Mouse (Mus musculus) forebrain, embryonic 15.5 days (tissue): ENCODE data around the gene Rpl13a. TPM values are rescaled to one million over a fixed set of nuclear protein-coding genes. Genes with fewer than 3 reads are reported as not detected.
"Not testable (repeated sequence)": the region's sequence is repeated elsewhere in the genome, so short reads cannot be mapped to it uniquely, and the experiment has no call there.

ENCODE experiments used
- ATAC-seq: fragments of 200-750 bp; cut with Nextera tagmentation; replicated peaks from 2 replicates; pipeline ENCODE4 v1.8.0; 2017; ENCODE audit warnings: mild to moderate bottlenecking, moderate TSS enrichment, moderate library complexity
- H3K27ac ChIP-seq: fragments of 300-500 bp; sonication (generic); replicated peaks from 2 replicates; pipeline ENCODE4 v1.5.1; 2015; ENCODE audit warnings: mild to moderate bottlenecking, inconsistent platforms
- H3K27me3 ChIP-seq: fragments of 300-500 bp; sonication (generic); 2 replicates; pipeline ENCODE4 v1.6.1; 2015; ENCODE audit warnings: inconsistent platforms
- H3K36me3 ChIP-seq: fragments of 300-500 bp; sonication (generic); 2 replicates; pipeline ENCODE4 v1.6.1; 2015; ENCODE audit warnings: mild to moderate bottlenecking, inconsistent platforms
- H3K4me1 ChIP-seq: fragments of 300-500 bp; sonication (generic); 2 replicates; pipeline ENCODE4 v1.6.1; 2015; ENCODE audit warnings: inconsistent platforms
- H3K4me2 ChIP-seq: fragments of 300-500 bp; sonication (generic); replicated peaks from 2 replicates; pipeline ENCODE4 v1.6.1; 2015; ENCODE audit warnings: mild to moderate bottlenecking, inconsistent platforms
- H3K4me3 ChIP-seq: fragments of 300-500 bp; sonication (generic); 2 replicates; pipeline ENCODE4 v1.5.1; 2015; ENCODE audit warnings: mild to moderate bottlenecking, inconsistent platforms
- H3K9ac ChIP-seq: fragments of 300-500 bp; sonication (generic); replicated peaks from 2 replicates; pipeline ENCODE4 v1.6.1; 2015; ENCODE audit warnings: mild to moderate bottlenecking, inconsistent platforms
- H3K9me3 ChIP-seq: fragments of 300-500 bp; sonication (generic); 2 replicates; pipeline ENCODE4 v1.6.1; 2016; ENCODE audit warnings: inconsistent platforms
- WGBS: fragments of 180-500 bp; shearing (Covaris S2); methylation state at CpG from one replicate; pipeline ENCODE4 v1.1.7; 2015; ENCODE audit warnings: mixed read lengths; 5-methylcytosine and 5-hydroxymethylcytosine counted together
- polyA plus RNA-seq: library from polyadenylated mRNA; unstranded; fragments of >200 nt; fragmentation: Nextera tagmentation; extraction: Ambion mirVana; gene quantifications from 2 replicates; pipeline ENCODE4 v1.2.1, GENCODE M21; 2015

The Rpl13a gene
- polyA plus RNA-seq, 1 experiment from 2014 or later: 890 TPM

DNA sequence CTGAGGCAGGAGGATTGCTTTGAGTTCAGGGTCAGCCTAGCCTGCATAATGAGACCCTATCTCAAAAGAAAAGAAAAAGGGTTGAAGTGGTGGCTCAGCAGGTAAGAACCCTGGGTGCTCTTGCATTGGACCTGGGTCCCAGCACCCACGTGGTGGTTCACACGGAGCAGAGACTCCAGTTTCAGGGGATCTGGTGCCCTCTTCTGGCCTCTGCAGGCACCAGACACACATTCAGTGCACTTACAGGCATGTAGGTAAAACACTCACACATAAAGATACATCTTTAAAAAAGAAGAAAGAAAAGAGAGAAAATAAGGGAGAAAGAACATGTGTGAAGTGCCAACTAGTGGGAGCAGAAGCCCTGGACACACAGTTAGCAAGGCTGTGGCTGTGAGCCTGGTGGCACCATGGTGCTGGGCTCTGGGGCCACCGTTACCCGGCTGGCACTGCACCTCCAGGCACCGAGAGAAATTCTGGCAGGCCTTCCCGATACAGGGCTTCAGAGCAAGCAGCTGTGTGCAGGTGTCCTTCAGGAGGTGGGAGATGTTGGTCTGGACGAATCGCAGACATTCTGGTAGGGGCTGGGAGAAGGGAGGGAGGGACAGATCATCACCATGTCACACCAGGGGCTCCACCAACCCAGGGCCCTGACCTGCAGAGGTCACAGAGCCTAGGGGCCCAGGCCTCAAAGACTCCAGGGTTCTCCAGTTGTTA is 5.0 kb upstream of the Rpl13a start:
- Histone ChIP-seq H3K9me3 (no peaks in the 10 kb centered on the region), H3K27me3 (no peaks in the 10 kb centered on the region; the same call in 1 of the 2 replicates), H3K4me3 (no peak overlapping the region), H3K4me1 (peaks cover 19% of the 10 kb centered on the region), H3K27ac (no peak overlapping the region), H3K4me2 (no peak overlapping the region), H3K9ac (no peak overlapping the region), H3K36me3 (no peaks in the 10 kb centered on the region)
- 74% methylated on average over 8 of the region's 8 CpGs for WGBS
- no peak for ATAC-seq

GRCm38 (mm10) chr7:45131850-45132249 is 3.3 kb upstream of the Rpl13a start:
- Histone ChIP-seq H3K27ac (no peak overlapping the region), H3K9me3 (no peaks in the 10 kb centered on the region), H3K4me2 (no peak overlapping the region), H3K4me3 (no peak overlapping the region), H3K4me1 (peaks cover 29% of the 10 kb centered on the region), H3K27me3 (no peaks in the 10 kb centered on the region; the same call in 1 of the 2 replicates), H3K9ac (no peak overlapping the region), H3K36me3 (peaks cover 5% of the 10 kb centered on the region)
- 80% methylated on average over 11 of the region's 11 CpGs for WGBS
- no peak for ATAC-seq

- Histone ChIP-seq H3K4me3 (peak overlapping the region; percentile 78), H3K27ac (peak overlapping the region; percentile 96), H3K36me3 (peaks cover 24% of the 10 kb centered on the region), H3K27me3 (no peaks in the 10 kb centered on the region), H3K9ac (peak overlapping the region; percentile 71), H3K4me2 (peak overlapping the region; percentile 62), H3K9me3 (no peaks in the 10 kb centered on the region), H3K4me1 (peaks cover 35% of the 10 kb centered on the region)
- WGBS: 60% methylated on average over 15 of the region's 15 CpGs
- ATAC-seq: no peak
Observed at GRCm38 (mm10) chr7:45129776-45130512, 1.4 kb upstream of the Rpl13a start.

- under 1% methylated on average over 17 of the region's 17 CpGs for WGBS
- peaks cover 24% of the 10 kb centered on the region for H3K36me3 ChIP-seq
- ATAC-seq: no peak
- no peaks in the 10 kb centered on the region for H3K27me3 ChIP-seq
- peak overlapping the region; percentile 96 for H3K27ac ChIP-seq
- H3K9me3 ChIP-seq: no peaks in the 10 kb centered on the region
- H3K4me2 ChIP-seq: peak overlapping the region; percentile 62
- H3K4me1 ChIP-seq: peaks cover 40% of the 10 kb centered on the region
- peak overlapping the region; percentile 78 for H3K4me3 ChIP-seq
- peak overlapping the region; percentile 71 for H3K9ac ChIP-seq
Observed at GRCm38 (mm10) chr7:45129318-45129717, 757 bp upstream of the Rpl13a start.

DNA sequence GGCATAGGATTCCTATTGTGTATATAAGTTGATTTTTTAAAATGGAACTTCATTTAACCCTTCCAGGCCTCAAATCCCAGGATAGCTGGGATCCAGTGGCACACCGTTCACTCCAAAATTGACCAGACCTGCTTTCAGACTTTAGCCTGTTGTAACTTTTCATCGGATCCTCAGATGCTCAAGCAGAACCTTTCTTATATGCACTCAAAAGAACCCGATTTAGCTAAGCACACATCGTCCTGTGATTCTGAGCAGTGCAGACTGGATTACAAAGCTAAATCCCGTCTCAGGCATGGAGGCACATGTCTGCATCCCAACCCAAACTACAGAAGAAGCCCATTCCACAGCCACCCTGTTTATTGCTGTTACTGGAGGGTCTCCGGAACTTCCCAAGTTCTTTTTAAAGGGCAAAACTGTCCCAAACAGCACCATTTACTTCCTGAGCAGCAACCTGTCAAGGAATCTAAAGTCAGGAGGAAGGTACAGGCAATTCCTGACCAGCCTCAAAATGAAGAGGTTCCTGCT is 799 bp downstream of the Rpl13a start:
- Histone ChIP-seq H3K27me3 (no peaks in the 10 kb centered on the region), H3K9ac (peak overlapping the region; percentile 98), H3K4me2 (peak overlapping the region; percentile 73), H3K36me3 (peaks cover 30% of the 10 kb centered on the region), H3K9me3 (no peaks in the 10 kb centered on the region), H3K4me1 (peaks cover 48% of the 10 kb centered on the region), H3K4me3 (peak overlapping the region; percentile 78), H3K27ac (peak overlapping the region; percentile 86)
- no peak for ATAC-seq
- 2% methylated on average over 6 of the region's 6 CpGs for WGBS

DNA sequence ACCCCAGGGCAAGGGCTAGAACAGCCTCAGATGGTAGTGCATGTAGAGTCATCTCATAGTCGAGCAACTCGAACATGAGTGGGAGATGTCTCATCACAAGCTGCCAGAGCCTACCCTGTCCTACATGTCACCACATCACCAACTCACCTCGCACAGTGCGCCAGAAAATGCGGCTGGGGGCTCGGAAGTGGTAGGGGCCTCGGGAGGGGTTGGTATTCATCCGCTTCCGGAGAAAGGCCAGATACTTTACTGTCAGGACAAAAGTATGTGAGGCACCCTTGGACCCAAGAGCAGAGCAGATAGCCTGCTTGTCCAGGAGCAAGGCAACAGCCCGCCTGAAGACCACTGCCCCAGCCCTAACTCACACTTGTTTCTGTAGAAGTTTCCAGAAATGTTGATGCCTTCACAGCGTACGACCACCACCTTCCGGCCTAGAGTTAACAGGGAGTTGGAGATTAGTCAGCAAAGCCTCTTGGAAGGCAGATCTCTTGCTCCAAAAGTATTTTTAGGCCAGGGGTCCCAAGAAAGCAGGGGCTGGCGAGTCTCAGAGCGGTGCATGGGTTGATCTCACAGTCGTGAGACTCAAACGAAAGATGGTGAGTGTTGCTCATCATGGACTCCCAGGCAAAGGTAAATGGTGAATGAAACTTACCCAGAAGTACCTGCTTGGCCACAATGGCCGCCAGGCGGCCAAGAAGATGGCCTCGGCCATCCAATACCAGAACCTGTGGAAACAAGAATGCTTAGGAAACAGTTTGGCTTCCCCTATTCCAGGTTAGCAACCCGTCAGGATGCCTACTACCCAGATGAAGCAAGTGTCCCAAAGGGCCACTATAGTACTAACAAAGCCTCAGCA is 1.5 kb downstream of the Rpl13a start:
- peaks cover 55% of the 10 kb centered on the region for H3K4me1 ChIP-seq
- peak overlapping the region; percentile 78 for H3K4me3 ChIP-seq
- peaks cover 36% of the 10 kb centered on the region for H3K36me3 ChIP-seq
- WGBS: 51% methylated on average over 21 of the region's 21 CpGs
- no peaks in the 10 kb centered on the region for H3K27me3 ChIP-seq
- peak overlapping the region; percentile 73 for H3K4me2 ChIP-seq
- H3K27ac ChIP-seq: peak overlapping the region; percentile 86
- H3K9ac ChIP-seq: peak overlapping the region; percentile 98
- ATAC-seq: no peak
- no peaks in the 10 kb centered on the region for H3K9me3 ChIP-seq

- Histone ChIP-seq H3K4me3 (peak overlapping the region; percentile 78), H3K9me3 (no peaks in the 10 kb centered on the region), H3K36me3 (peaks cover 44% of the 10 kb centered on the region), H3K27me3 (no peaks in the 10 kb centered on the region), H3K4me1 (peaks cover 61% of the 10 kb centered on the region), H3K27ac (peak overlapping the region; percentile 86), H3K9ac (peak overlapping the region; percentile 98), H3K4me2 (peak overlapping the region; percentile 73; the same call in 1 of the 2 replicates)
- no peak for ATAC-seq
- WGBS: 74% methylated on average over 17 of the region's 17 CpGs
Observed at GRCm38 (mm10) chr7:45126147-45126843, 2.3 kb downstream of the Rpl13a start.

- H3K4me1 ChIP-seq: peaks cover 61% of the 10 kb centered on the region
- peak overlapping the region; percentile 4; the same call in 1 of the 2 replicates for H3K4me3 ChIP-seq
- not testable (repeated sequence) for H3K9ac ChIP-seq, H3K4me2 ChIP-seq, ATAC-seq, H3K9me3 ChIP-seq, H3K27me3 ChIP-seq
- 59% methylated on average over 5 of the region's 5 CpGs for WGBS
- H3K36me3 ChIP-seq: peaks cover 51% of the 10 kb centered on the region
- H3K27ac ChIP-seq: peak overlapping the region; percentile 85
Observed at GRCm38 (mm10) chr7:45125649-45126048, 2.9 kb downstream of the Rpl13a start.

DNA sequence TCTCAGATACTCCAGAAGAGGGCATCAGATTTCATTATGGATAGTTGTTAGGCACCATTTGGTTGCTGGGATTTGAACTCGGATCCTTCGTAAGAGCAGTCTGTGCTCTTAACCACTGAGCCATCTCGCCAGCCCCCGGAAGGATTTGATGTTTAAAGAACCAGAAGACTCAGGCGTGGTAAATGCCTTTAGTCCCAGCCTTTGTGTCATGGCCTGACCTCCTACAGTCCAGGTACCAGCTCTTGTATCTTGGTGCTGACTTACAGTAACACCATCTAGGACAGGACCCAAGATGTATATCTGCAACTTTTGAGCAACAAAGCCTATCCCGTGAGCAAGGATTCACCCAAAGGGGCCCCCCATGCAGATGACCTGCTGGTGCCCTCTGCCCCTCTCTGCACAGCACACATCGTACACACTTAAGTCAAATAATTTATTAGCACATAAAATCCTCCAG is 3.4 kb downstream of the Rpl13a start:
- Histone ChIP-seq H3K4me3 (peak overlapping the region; percentile 74; the same call in 1 of the 2 replicates), H3K4me2 (peak overlapping the region; percentile 43; the same call in 1 of the 2 replicates), H3K27me3 (no peaks in the 10 kb centered on the region), H3K9ac (peak overlapping the region; percentile 17; the same call in 1 of the 2 replicates), H3K27ac (peak overlapping the region; percentile 85), H3K4me1 (peaks cover 61% of the 10 kb centered on the region), H3K36me3 (peaks cover 55% of the 10 kb centered on the region), H3K9me3 (no peaks in the 10 kb centered on the region)
- ATAC-seq: no peak
- WGBS: 21% methylated on average over 7 of the region's 7 CpGs

DNA sequence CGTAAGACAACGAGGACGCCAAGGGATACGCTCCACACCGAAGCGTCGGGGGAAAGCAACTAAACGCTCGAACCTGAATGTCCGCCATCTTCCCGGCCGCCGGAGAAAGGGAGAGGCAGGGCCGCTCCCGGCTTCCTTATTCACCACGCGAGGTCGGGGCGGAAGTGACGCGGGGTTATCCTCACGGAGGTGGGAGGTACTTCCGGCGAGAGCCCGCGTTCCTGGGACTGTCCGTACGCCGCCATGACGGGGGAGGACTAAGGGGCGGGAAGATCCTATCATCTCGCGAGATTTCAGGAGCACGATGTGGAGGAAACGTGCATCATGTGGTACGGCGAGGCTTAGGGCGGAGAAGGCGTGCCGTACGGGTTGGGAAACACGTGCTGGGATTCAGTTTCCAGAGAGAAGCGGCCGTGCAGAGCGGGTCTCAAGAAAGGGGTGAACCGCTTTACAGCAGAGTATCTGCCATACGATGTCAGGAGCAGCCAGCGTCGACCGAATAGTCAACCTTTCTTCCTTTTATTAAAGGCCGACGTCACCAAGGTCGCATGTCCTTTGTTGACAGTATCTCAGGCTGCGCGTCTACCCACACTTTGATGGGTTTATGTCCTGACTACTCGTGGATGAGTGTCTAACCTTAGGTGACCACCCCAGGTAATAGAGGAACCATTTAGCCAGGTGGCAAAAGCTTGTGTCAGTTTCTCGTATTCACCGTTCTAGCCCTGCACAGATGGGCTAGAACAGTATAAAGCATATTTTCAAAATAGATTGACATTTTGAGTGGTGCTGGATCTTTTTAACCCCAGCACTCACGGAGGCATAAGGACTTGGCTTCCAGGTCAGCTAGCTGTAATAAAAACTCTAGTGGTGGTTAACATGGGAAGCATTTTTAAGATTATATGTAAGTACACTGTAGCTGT is 4.1 kb downstream of the Rpl13a start, which contains the start of gene Rps11:
TSS of gene Rps11 (minus strand) at position 216 of the 920 bp plus-strand sequence.
- WGBS: under 1% methylated on average over 59 of the region's 59 CpGs
- Histone ChIP-seq H3K4me2 (peak within 1 kb of the TSS; percentile 87), H3K9me3 (no peaks in the 10 kb centered on the region), H3K9ac (peak within 1 kb of the TSS; percentile 86), H3K27me3 (no peaks in the 10 kb centered on the region), H3K36me3 (peaks cover 62% of the 10 kb centered on the region), H3K4me1 (peaks cover 55% of the 10 kb centered on the region), H3K27ac (peak within 1 kb of the TSS; percentile 87), H3K4me3 (peak within 1 kb of the TSS; percentile 74)
- peak; percentile 83 for ATAC-seq
